Mouse (Mus musculus) natural killer cell, adult 2 months (primary cell): ENCODE measurements around the gene Ndufa3.

Experiments used
- DNase-seq, 2 experiments: peaks; one replicate each; pipeline ENCODE4 v3.0.0; 2022; ENCODE audit warnings: low spot score in 2 of 2

Ndufa3 gene

GRCm38 (mm10) chr7:3610437-3610836 is 6.7 kb upstream of the Ndufa3 start:
- DNase-seq: no peak

- no peak for DNase-seq
Observed at GRCm38 (mm10) chr7:3611006-3611405, 6.2 kb upstream of the Ndufa3 start.

- no peak for DNase-seq
Observed at GRCm38 (mm10) chr7:3614021-3614420, 3.2 kb upstream of the Ndufa3 start.

- no peak for DNase-seq
Observed at GRCm38 (mm10) chr7:3616057-3616388, 1.1 kb upstream of the Ndufa3 start, which contains the start of gene Oscar. Gene Oscar, minus strand, starts transcription at chr7:3616157.

- DNase-seq: no peak
Observed at GRCm38 (mm10) chr7:3616389-3617241, 558 bp upstream of the Ndufa3 start.

GRCm38 (mm10) chr7:3629030-3629429 is 11.9 kb downstream of the Ndufa3 start:
- no peak for DNase-seq

GRCm38 (mm10) chr7:3629543-3630477 is 12.6 kb downstream of the Ndufa3 start, which contains the start of the genes Tfpt and Prpf31:
Gene Tfpt, minus strand, starts transcription at chr7:3629929.
Gene Prpf31, plus strand, starts transcription at chr7:3629985.
- peak; percentile 93 to 94 for DNase-seq

GRCm38 (mm10) chr7:3630478-3630815 is 13.3 kb downstream of the Ndufa3 start:
- no peak for DNase-seq

- DNase-seq: no peak
Observed at GRCm38 (mm10) chr7:3643412-3643811, 26.2 kb downstream of the Ndufa3 start.

GRCm38 (mm10) chr7:3643843-3644242 is 26.7 kb downstream of the Ndufa3 start:
- no peak for DNase-seq

- DNase-seq: no peak
Observed at GRCm38 (mm10) chr7:3644348-3644671, 27.1 kb downstream of the Ndufa3 start.

- DNase-seq: peak; percentile 99
Observed at GRCm38 (mm10) chr7:3644672-3645487, 27.7 kb downstream of the Ndufa3 start, which contains the start of gene Cnot3. Gene Cnot3, plus strand, starts transcription at chr7:3645268.

GRCm38 (mm10) chr7:3645488-3646025 is 28.4 kb downstream of the Ndufa3 start:
- DNase-seq: no peak

- no peak for DNase-seq
Observed at GRCm38 (mm10) chr7:3646188-3646587, 29.0 kb downstream of the Ndufa3 start.

GRCm38 (mm10) chr7:3646641-3647040 is 29.5 kb downstream of the Ndufa3 start:
- peak; percentile 40 to 66 for DNase-seq

GRCm38 (mm10) chr7:3656966-3657365 is 39.8 kb downstream of the Ndufa3 start:
- no peak for DNase-seq

GRCm38 (mm10) chr7:3658578-3658977 is 41.4 kb downstream of the Ndufa3 start:
- no peak for DNase-seq

GRCm38 (mm10) chr7:3664524-3665214 is 47.5 kb downstream of the Ndufa3 start:
- no peak for DNase-seq

- DNase-seq: peak; percentile 93 to 94
Observed at GRCm38 (mm10) chr7:3665215-3666114, 48.3 kb downstream of the Ndufa3 start, which contains the start of gene Leng1. Gene Leng1, minus strand, starts transcription at chr7:3665840.

GRCm38 (mm10) chr7:3666921-3667391 is 49.8 kb downstream of the Ndufa3 start:
- DNase-seq: no peak
